Comparison of ENCODE assay signal across 12 mouse cellular contexts in the genomic region with DNA sequence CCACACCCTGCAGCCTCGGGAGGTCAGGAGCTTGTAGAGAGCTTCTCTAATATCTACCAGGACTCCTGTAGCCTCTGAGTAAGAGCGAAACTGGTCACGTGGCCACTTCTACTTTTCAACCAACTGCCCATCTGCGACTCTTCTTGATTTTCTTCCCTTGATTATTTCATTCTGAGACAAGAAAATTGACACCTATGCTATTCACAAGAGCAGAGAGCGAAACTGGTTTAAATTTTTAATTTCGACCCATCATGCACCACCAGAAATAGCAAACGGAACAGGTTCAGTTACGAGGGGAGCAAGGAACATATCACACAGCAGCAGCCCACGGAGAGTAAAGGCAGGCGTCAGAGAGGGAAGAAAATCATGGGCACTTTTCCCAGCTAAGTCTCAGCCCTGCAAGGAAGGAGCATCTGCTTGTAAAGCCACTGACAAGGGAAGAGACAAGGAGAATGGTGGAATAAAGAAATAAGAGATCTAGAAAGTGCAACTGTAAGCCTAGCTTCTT. TPM values are rescaled to one million over a fixed set of nuclear protein-coding genes. Genes with fewer than 3 reads are reported as not detected.
DNase-seq lines count a peak whose midpoint lies in the region; ATAC-seq and TF ChIP-seq lines count a peak whose summit lies in the region.
"Had no signal": no experiment of that assay in that cellular context is flagged by ENCODE, and none has a peak within 500 bp of the region (broad histone marks: within the 10 kb centered on the region; RNA-seq: fewer than 3 reads in every experiment).

No protein-coding gene starts in this region.

- in situ Hi-C loops in CH12.LX (cut with MboI; ENCODE audit: low pct_ligation_motif_present, low pct_unique_long_range_greater_than_20kb, low sequenced_read_pairs), result no loop called here

- H3K4me1 ChIP-seq in CH12.LX (ENCODE audit: control insufficient read depth in 1 of 2, insufficient read depth in 2 of 2), result peaks cover 0 to 10% of the 10 kb centered on the region in 2 experiments; a peak in 2 of 4 replicates
- 0 out of 2 replicates have a peak, but pooled peaks cover 2% of the 10 kb centered on the region for H3K4me1 ChIP-seq in hindbrain, embryonic 12.5 days

- no peaks in the 10 kb centered on the region for H3K79me2 ChIP-seq in CH12.LX (replicated peaks; ENCODE audit: control insufficient read depth, extremely low read depth, insufficient read depth, poor library complexity, severe bottlenecking)

- peak overlapping the region in 1 of 3 experiments; percentile 23 for H3K4me3 ChIP-seq in CH12.LX (replicated peaks in 1 of 3; ENCODE audit: low read depth in 2 of 3, low read length in 2 of 3, poor library complexity in 1 of 3)
- no peak overlapping the region for H3K4me3 ChIP-seq in hindbrain, embryonic 12.5 days
- H3K4me3 ChIP-seq: neural tube, embryonic 12.5 days had no signal

- no peak overlapping the region for H3K9ac ChIP-seq in CH12.LX (ENCODE audit: insufficient read depth, low read depth)
- H3K9ac ChIP-seq in hindbrain, embryonic 12.5 days, result no peak overlapping the region
- H3K9ac ChIP-seq: neural tube, embryonic 12.5 days had no signal

- WGBS in hindbrain, embryonic 12.5 days, result 79% methylated on average over 10 of the region's 10 CpGs

- intact Hi-C loops in left cerebral cortex, postnatal 25 days (cut with DNase I), result no loop called here

- peak; percentile 55 for DNase-seq in layer of hippocampus, adult 11-12 months (ENCODE audit: low spot score)
- no peak for DNase-seq in layer of hippocampus, postnatal 25 days (ENCODE audit: extremely low spot score in 1 of 2, low spot score in 1 of 2)
- peak; percentile 63 for DNase-seq in CH12.LX (ENCODE audit: extremely low read depth)
- peak; percentile 44 to 81 for DNase-seq in left cerebral cortex, postnatal 25 days (ENCODE audit: low spot score in 2 of 2)
- DNase-seq in cerebellum, postnatal 14 days, result no peak
- DNase-seq: cerebellum, adult 9-11 months; thymus, postnatal 36 days had no signal

- dilution Hi-C loops in CH12.LX (cut with MboI; ENCODE audit: extremely low pct_ligation_motif_present, extremely low pct_unique_long_range_greater_than_20kb, low sequenced_read_pairs), result no loop called here

- TF ChIP-seq RAD21 in CH12.LX (IDR thresholded peaks at IDR 0.05; ENCODE audit: low read depth, low read length), result no peak

- peak; percentile 87 for ATAC-seq in granulocyte monocyte progenitor cell, adult 5-6 weeks (replicated peaks; ENCODE audit: poor library complexity, severe bottlenecking)
- ATAC-seq in hindbrain, embryonic 12.5 days (ENCODE audit: low FRiP score), result no peak

- peak overlapping the region; percentile 78 for H3K4me2 ChIP-seq in CH12.LX (ENCODE audit: insufficient read depth, low read depth, poor library complexity, severe bottlenecking)
- H3K4me2 ChIP-seq in hindbrain, embryonic 12.5 days (replicated peaks), result no peak overlapping the region
- H3K4me2 ChIP-seq: neural tube, embryonic 12.5 days had no signal

- no peak overlapping the region for H3K27ac ChIP-seq in CH12.LX (ENCODE audit: insufficient read depth, low read depth)
- no peak overlapping the region for H3K27ac ChIP-seq in hindbrain, embryonic 12.5 days
- H3K27ac ChIP-seq: neural tube, embryonic 12.5 days had no signal

- no peak for TF ChIP-seq POLR2A in CH12.LX (IDR thresholded peaks at IDR 0.05; ENCODE audit: low read depth, low read length)

- H3K27me3 ChIP-seq in CH12.LX (replicated peaks), result peaks cover 8% of the 10 kb centered on the region
- H3K27me3 ChIP-seq in hindbrain, embryonic 12.5 days, result no peaks in the 10 kb centered on the region
- H3K27me3 ChIP-seq: neural tube, embryonic 12.5 days had no signal

- H3K36me3 ChIP-seq in CH12.LX (replicated peaks in 1 of 2; ENCODE audit: control insufficient read depth in 1 of 2, insufficient read depth in 1 of 2, low read length in 1 of 2), result no peaks in the 10 kb centered on the region
- no peaks in the 10 kb centered on the region for H3K36me3 ChIP-seq in hindbrain, embryonic 12.5 days
- H3K36me3 ChIP-seq: neural tube, embryonic 12.5 days had no signal

- TF ChIP-seq CTCF in CH12.LX (conservative IDR thresholded peaks at IDR 0.05 in 1 of 2, IDR thresholded peaks at IDR 0.05 in 1 of 2; ENCODE audit: low read depth in 2 of 2, low read length in 2 of 2), result no peak

- TF ChIP-seq EP300 in CH12.LX (IDR thresholded peaks at IDR 0.05; ENCODE audit: low read length), result peak; percentile 57

- no peaks in the 10 kb centered on the region for H3K9me3 ChIP-seq in CH12.LX (replicated peaks; ENCODE audit: low read length)
- no peaks in the 10 kb centered on the region for H3K9me3 ChIP-seq in hindbrain, embryonic 12.5 days (replicated peaks)
- H3K9me3 ChIP-seq: neural tube, embryonic 12.5 days had no signal

TF ChIP-seq in CH12.LX, 34 proteins besides CTCF, POLR2A, EP300 and RAD21:
- TF ChIP-seq JUN (IDR thresholded peaks at IDR 0.05; ENCODE audit: insufficient read depth, low read depth, low read length), result peak; percentile 73
- no peak for TF ChIP-seq TBP (conservative IDR thresholded peaks at IDR 0.05; ENCODE audit: low read depth, low read length)
- TF ChIP-seq USF2 (conservative IDR thresholded peaks at IDR 0.05; ENCODE audit: low read depth, low read length), result peak; percentile 93
- peak; percentile 91 for TF ChIP-seq MAX (IDR thresholded peaks at IDR 0.05; ENCODE audit: low read length)
- TF ChIP-seq IRF4 (IDR thresholded peaks at IDR 0.05; ENCODE audit: low read depth, low read length), result peak; percentile 92
- peak; percentile 90 for TF ChIP-seq USF1 (IDR thresholded peaks at IDR 0.05; ENCODE audit: low read depth, low read length)
- peak; percentile 93 for TF ChIP-seq BHLHE40 (IDR thresholded peaks at IDR 0.05; ENCODE audit: low read depth, low read length)
- no peak for TF ChIP-seq MEF2A (IDR thresholded peaks at IDR 0.05; ENCODE audit: borderline replicate concordance, low read depth, low read length)
- no peak for TF ChIP-seq KAT2A (IDR thresholded peaks at IDR 0.05; ENCODE audit: insufficient replicate concordance, low read length)
- TF ChIP-seq JUND (conservative IDR thresholded peaks at IDR 0.05; ENCODE audit: low read depth, low read length), result peak; percentile 87
TF ChIP-seq in CH12.LX: peak in this region for 7.

RNA-seq across cellular contexts. Expression of a gene that starts 27.7 kb away (rescaled TPM):
- total RNA-seq in layer of hippocampus, postnatal 25 days (2021), result 10 to 100 TPM; 35.6 to 41.2 TPM
- total RNA-seq in CH12.LX (2012; rRNA removed), result 31.0 and 43.4 TPM in 2 replicates
- 201 and 214 TPM in 2 replicates for total RNA-seq in CH12.LX (2014; rRNA removed)
- polyA plus RNA-seq in CH12.LX (2012; ENCODE audit: insufficient read length, low read depth), result 116 TPM in 2 replicates
- total RNA-seq in granulocyte monocyte progenitor cell, adult 5-6 weeks (2014; fragmentation: Nextera tagmentation), result 65.5 and 77.1 TPM in 2 replicates
- 103 and 146 TPM in 2 replicates for total RNA-seq in granulocyte monocyte progenitor cell, adult 5-6 weeks (2017)
- total RNA-seq in left cerebral cortex, postnatal 25 days (2021), result 10 to 100 TPM; 34.2 to 35.0 TPM
- 89.7 and 97.7 TPM in 2 replicates for polyA plus RNA-seq in hindbrain, embryonic 12.5 days (2016; fragmentation: Nextera tagmentation; extraction: Ambion mirVana)

RNA-seq across cellular contexts. Expression of a gene that starts 43.1 kb away (rescaled TPM):
- total RNA-seq in layer of hippocampus, postnatal 25 days (2021), result not detected
- total RNA-seq in CH12.LX (2012; rRNA removed) (not detected in 2 replicates), CH12.LX (2014; rRNA removed) (not detected in 2 replicates)
- polyA plus RNA-seq in CH12.LX (2012; ENCODE audit: insufficient read length, low read depth), result not detected in 2 replicates
- not detected in 2 replicates for total RNA-seq in granulocyte monocyte progenitor cell, adult 5-6 weeks (2014; fragmentation: Nextera tagmentation)
- not detected in 2 replicates for total RNA-seq in granulocyte monocyte progenitor cell, adult 5-6 weeks (2017)
- not detected for total RNA-seq in left cerebral cortex, postnatal 25 days (2021)
- polyA plus RNA-seq in hindbrain, embryonic 12.5 days (2016; fragmentation: Nextera tagmentation; extraction: Ambion mirVana), result 3.4 and 4.9 TPM in 2 replicates
- total RNA-seq: left cerebral cortex, postnatal 10 days had no signal
- polyA plus RNA-seq: Patski had no signal

Comparison
In these comparisons a context has a peak if more than half of its experiments do, and no peak if none do; other contexts are left out.
1. DNase-seq: peak in layer of hippocampus, adult 11-12 months (single experiment), CH12.LX (single experiment) and left cerebral cortex, postnatal 25 days (2 of 2); none in layer of hippocampus, postnatal 25 days (0 of 2) and cerebellum, postnatal 14 days (0 of 2).